Mouse (Mus musculus) right cerebral cortex, postnatal 25 days (tissue): ENCODE measurements around the gene Olfr951.

ENCODE experiments used
- DNase-seq: peaks from one replicate; pipeline ENCODE4 v3.0.0; 2022

Gene Olfr951

GRCm38 (mm10) chr9:39387110-39387509 lies at the start of gene Olfr951:
TSS of gene Olfr951 (plus strand) at chr9:39387410.
- DNase-seq: no peak

- no peak for DNase-seq
These were observed 39.8 kb downstream of the Olfr951 start, which contains the start of gene Olfr952 for GRCm38 (mm10) chr9:39427048-39427447. TSS of gene Olfr952 (minus strand) at chr9:39427148.
